Mouse (Mus musculus): ENCODE data around the gene Ttll11.
A peak's percentile ranks its signal among the peaks of the same experiment; 100 is the strongest.

The Ttll11 gene

GRCm38 (mm10) chr2:35823589-35823988 is 156.1 kb downstream of the Ttll11 start:
- DNase-seq (ENCODE audit: low spot score) = no peak

DNA sequence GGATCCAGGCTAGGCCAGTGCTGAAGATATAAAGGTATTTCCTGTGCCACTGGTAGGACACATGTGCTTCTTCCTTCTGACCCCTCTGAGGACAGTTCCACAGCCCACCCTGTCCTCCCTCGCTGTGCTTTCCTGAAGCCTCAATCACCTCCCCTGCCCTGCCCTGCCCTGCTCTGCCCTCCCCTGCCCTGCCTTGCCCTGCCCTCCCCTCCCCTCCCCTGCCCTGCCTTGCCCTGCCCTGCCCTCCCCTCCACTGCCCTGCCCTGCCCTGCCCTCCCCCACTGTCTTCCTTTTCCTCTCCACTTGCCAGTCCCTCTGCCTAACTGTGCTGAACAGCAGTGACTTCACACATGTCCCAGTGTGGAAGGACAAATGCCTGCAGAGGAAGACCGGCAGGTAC is 160.8 kb downstream of the Ttll11 start:
- DNase-seq (ENCODE audit: low spot score) = no peak

DNA sequence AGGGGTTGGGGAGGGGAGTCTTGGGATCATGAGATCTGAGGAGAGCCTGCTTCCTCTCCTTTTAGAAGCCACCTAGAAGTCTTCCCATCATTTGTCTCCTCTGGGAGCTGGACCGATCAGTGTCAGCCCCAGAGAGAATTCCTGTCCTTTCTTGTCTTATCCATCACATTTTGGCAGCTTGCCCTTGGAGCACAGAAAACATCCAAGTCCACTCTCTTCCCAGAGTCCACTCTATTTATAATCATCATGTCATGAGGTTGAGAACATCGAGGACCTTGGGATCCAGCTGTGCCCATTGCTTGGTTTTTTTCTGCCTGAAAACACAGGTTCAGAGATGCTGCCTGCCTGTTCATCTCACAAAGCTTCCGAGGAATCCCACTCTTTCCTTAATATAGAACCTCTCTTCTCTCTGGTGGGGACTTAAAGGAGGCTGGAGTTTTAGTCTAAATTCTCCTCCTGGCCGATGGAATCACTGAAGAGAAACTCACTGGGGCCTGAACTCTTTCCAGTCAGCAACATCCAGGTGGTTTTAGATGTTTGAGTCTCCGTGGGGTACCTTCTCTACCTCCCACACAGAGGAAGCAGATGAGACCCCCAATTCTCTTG is 163.6 kb downstream of the Ttll11 start:
- no peak for DNase-seq (ENCODE audit: low spot score)

- no peak for DNase-seq (ENCODE audit: low spot score)
Observed at GRCm38 (mm10) chr2:35812561-35812933, 167.2 kb downstream of the Ttll11 start.

- DNase-seq (ENCODE audit: low spot score) = no peak
Observed at GRCm38 (mm10) chr2:35811801-35812560, 167.7 kb downstream of the Ttll11 start.

DNA sequence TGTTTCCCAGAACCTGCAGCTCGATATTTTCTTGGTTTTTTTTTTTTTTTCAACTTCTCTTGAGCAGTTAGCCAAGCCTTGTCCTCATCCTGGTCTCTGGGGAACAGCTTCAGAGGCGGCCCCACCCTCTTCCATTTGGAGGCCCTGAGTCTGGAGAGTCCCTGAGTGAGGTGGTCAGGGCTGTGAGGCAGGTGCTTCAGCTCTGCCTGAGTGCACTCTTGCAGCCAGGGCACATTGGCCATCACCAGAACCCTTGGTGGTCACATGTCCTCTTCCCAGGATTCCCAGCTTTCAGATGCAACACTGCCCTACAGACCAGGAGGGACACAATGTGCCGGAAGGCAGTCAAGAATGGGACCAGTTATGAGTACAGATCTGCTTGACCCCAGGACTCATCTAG is 169.7 kb downstream of the Ttll11 start:
- DNase-seq (ENCODE audit: low spot score) = no peak

- peak; percentile 39 for DNase-seq (ENCODE audit: low spot score)
Observed at GRCm38 (mm10) chr2:35809141-35809540, 170.6 kb downstream of the Ttll11 start.

DNA sequence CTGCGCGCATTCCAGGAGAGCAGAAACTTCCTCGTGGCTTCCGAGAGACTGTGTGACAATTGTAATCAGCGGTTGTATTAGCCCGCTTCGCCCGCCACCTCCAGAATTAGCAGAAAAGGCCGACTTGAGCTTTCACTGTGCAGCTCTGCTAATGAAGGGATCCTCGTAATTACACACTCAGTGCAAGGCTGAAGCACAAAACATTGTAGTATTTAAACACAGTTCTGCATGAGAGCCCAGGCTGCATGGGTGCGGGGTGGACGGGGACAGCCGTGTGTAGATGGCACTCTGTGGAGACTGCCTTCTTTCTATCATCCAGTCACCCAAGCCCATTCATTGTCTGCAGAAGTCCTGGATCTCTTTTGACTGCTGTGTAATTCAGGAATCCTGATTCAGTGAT is 173.8 kb downstream of the Ttll11 start:
- DNase-seq (ENCODE audit: low spot score) = no peak

DNA sequence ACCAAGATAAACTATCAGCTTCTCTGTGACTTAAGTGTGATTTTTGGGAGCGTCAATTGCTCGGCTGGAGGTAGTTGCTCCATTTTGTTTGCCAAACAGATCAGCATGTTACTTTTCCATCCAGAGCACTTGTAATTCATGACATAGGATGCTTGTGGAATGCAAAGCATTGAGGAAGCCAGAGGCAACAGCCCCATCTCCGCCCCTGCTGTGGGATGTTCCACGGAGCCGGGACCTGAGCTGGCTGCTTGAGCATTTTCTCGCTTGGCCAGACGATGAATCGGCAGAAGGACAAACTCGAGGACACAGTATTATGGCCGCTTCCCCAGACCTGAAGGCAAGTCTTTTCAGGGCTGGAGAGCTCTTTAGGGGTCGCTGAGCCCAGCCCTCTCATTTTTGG is 176.6 kb downstream of the Ttll11 start:
- no peak for DNase-seq (ENCODE audit: low spot score)

GRCm38 (mm10) chr2:35801759-35802158 is 178.0 kb downstream of the Ttll11 start:
- no peak for DNase-seq (ENCODE audit: low spot score)

DNA sequence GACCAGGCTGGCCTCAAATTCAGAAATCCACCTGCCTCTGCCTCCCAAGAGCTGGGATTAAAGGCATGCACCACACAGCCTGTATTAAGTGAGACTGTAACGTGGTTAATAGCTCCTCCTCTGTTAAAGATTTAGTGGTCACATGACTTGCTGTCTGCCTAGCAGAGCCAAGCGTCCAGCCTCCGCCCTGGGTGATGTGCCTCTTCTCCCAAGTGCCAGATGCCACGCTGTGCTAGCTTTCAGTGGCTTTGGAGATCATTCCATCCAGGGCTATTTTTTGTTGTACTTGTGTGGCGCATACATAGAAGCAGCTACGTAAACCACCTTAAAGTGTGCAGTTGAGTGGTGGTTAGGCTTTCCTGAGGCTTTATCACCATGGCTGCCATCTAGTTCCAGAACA is 180.6 kb downstream of the Ttll11 start:
- no peak for DNase-seq (ENCODE audit: low spot score)

GRCm38 (mm10) chr2:35797998-35798397 is 181.7 kb downstream of the Ttll11 start:
- DNase-seq (ENCODE audit: low spot score) = no peak

- DNase-seq (ENCODE audit: low spot score) = no peak
Observed at GRCm38 (mm10) chr2:35789362-35790326, 190.1 kb downstream of the Ttll11 start.

DNA sequence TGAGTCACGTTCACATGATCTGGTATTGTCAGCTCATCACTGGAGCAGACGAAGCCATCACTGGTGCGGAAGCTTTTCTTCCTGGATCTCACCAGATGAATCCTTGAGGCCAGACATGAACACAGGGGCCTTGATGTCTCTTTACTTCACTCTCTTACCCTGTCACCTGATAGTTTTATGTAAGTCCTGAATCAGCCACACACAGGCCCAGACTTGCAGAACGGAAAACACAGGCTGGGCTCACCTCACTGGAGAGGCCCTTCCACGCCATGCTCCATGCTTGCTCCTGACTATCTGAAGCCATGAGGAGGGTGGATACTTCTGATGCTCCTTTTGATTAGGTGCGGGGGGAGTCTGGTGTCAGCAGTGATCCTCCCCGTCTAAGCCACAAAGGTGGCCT is 193.8 kb downstream of the Ttll11 start:
- no peak for DNase-seq (ENCODE audit: low spot score)

- no peak for DNase-seq (ENCODE audit: low spot score)
Observed at GRCm38 (mm10) chr2:35783368-35783767, 196.3 kb downstream of the Ttll11 start.

DNA sequence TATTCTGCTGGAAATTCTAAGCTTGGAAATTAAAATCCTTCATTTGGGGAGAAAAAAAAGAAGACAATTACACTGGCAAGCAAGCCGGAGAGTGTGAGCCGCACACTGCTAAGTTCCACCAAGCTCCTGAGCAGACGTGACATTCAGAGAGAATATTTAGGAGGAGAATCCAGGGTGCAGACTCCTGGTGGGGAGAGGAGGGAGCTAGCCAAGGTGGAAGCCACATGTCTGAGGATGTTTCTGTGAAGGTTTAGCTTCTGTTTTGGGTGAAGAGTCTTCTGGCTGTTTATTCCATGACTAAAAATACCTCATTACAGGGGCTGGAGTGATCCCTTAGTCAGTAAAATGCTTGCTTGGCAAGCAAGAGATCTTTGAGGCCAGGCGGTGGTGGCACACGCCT is 200.4 kb downstream of the Ttll11 start:
- no peak for DNase-seq (ENCODE audit: low spot score)

DNA sequence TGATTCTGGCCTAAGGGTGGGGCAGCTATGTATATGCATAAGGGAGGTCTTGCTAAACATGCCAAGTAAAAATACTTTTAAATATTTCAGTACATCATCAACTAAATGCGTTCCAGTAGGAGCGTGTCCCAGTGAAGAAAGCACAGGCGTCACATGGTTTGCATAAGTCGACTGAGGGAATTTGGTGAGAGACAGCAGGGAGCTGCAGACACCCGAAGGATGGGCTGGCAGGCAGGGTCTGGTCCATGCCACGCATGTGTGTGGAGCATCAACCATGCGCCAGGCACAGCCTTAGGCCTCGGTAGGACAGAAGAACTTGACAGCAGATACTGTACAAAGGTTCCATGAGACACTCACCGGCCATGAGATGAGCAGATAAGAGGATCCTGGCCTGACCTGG is 202.8 kb downstream of the Ttll11 start:
- DNase-seq (ENCODE audit: low spot score) = no peak

GRCm38 (mm10) chr2:35775651-35776055 is 204.1 kb downstream of the Ttll11 start:
- no peak for DNase-seq (ENCODE audit: low spot score)

DNA sequence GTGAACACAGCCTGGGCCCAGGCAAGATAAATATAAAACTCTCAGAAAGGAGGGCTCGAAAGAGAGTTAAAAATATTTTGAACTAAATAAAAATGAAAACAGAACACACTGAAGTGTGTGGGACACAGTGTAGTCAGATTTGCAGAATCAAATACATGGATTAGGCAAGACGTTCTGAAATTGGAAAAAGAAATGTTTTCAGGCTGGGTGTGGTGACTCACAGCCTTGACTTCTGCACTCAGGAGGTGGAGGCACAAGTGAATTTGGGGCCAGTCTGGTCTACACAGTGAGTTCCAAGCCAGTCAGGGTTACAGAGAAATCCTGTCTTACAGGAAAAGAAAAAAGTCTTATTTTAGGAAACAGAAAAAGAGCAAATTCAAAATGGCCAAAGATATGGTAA is 209.2 kb downstream of the Ttll11 start:
- no peak for DNase-seq (ENCODE audit: low spot score)

- no peak for DNase-seq (ENCODE audit: low spot score)
Observed at GRCm38 (mm10) chr2:35769398-35769797, 210.3 kb downstream of the Ttll11 start.

DNA sequence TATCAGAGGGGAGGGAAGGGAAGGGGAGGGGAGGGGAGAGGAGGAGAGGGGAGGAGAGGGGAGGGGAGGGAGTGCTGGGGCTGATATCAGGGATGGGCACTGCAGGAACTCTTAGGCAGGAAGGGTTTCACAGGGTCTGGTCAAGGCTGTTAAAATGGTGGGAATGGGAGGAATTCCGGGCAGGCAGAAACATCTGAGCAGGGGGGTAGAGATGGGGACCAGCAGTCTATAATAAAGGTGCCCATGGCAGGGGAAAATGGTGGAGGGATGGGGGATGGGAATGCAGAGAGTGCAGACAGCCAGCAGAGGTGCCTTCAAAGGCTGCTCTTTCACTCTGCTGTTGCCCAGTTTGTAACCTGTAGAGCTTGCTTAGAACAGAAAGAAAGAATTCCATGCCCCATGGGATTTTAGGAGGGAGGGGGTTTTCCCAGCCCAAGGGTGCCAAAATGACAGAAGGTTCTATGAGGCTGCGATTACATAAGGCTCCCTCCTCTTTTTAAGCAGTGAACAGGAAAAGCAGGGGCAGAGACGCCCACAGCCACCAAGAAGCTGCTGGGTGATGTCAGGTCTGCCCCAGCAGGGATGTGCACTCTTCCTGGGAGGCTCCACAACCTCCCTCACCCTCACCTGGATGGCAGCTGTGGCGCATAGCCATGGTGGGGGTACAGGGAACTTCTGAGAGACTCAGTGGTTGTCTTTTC is 211.0 kb downstream of the Ttll11 start:
- no peak for DNase-seq (ENCODE audit: low spot score)
